Mouse (Mus musculus) heart, embryonic 14.5 days (tissue): Measurements from ENCODE around the gene Ube2t. TPM values are rescaled to one million over a fixed set of nuclear protein-coding genes. Genes with fewer than 3 reads are reported as not detected.

ENCODE experiments used
- polyA plus RNA-seq: library from polyadenylated mRNA; unstranded; fragments of >200 nt; fragmentation: Nextera tagmentation; extraction: Ambion mirVana; gene quantifications from 2 replicates; pipeline ENCODE4 v1.2.1, GENCODE M21; 2014

Gene Ube2t
- polyA plus RNA-seq, 1 experiment from 2014 or later: 47.9 TPM

Other genes with a start within 250 kb of the Ube2t start
- 35.7 and 35.9 TPM in 2 replicates for gene Ppp1r12b, start 6.6 kb upstream of the Ube2t start, polyA plus RNA-seq
- 2.0 and 2.5 TPM in 2 replicates for gene Lgr6, start 142.7 kb downstream of the Ube2t start, polyA plus RNA-seq
- 0.54 and 0.63 TPM in 2 replicates for gene Ptpn7, start 170.1 kb downstream of the Ube2t start, polyA plus RNA-seq
- 34.3 and 37.2 TPM in 2 replicates for gene Arl8a, start 184.3 kb downstream of the Ube2t start, polyA plus RNA-seq
- not detected in 2 replicates for gene Gpr37l1, start 205.1 kb downstream of the Ube2t start, polyA plus RNA-seq